Mouse (Mus musculus): ENCODE data around the gene Pitpna. TPM values are rescaled to one million over a fixed set of nuclear protein-coding genes. Genes with fewer than 3 reads are reported as not detected.

The Pitpna gene
- total RNA-seq, 2 experiments from 2014 or later: 124 to 130 TPM

GRCm38 (mm10) chr11:75562840-75563239 lies 25.1 kb upstream of the Pitpna start:
- no peak for DNase-seq
- intact Hi-C loops (cut with DNase I): no loop called here

- DNase-seq: peak; percentile 47 to 54
- intact Hi-C loops (cut with DNase I): no loop called here
These were observed 23.9 kb upstream of the Pitpna start for GRCm38 (mm10) chr11:75563851-75564548.

GRCm38 (mm10) chr11:75565849-75566248 lies 22.0 kb upstream of the Pitpna start:
- DNase-seq: peak; percentile 66 to 72
- intact Hi-C loops (cut with DNase I): no loop called here

- peak in 1 of 2 experiments; percentile 43 for DNase-seq
- intact Hi-C loops (cut with DNase I): no loop called here
These were observed 21.4 kb upstream of the Pitpna start for GRCm38 (mm10) chr11:75566276-75567196.

GRCm38 (mm10) chr11:75567346-75568114 lies 20.4 kb upstream of the Pitpna start:
- intact Hi-C loops (cut with DNase I): no loop called here

GRCm38 (mm10) chr11:75568115-75568511 lies 19.8 kb upstream of the Pitpna start:
- no peak for DNase-seq
- intact Hi-C loops (cut with DNase I): no loop called here

More at GRCm38 (mm10) chr11:75567346-75568114, 20.4 kb upstream of the Pitpna start:
- no peak for DNase-seq

- no peak for DNase-seq
- intact Hi-C loops (cut with DNase I): no loop called here
These were observed 18.9 kb upstream of the Pitpna start for GRCm38 (mm10) chr11:75568962-75569361.

- DNase-seq: no peak
- intact Hi-C loops (cut with DNase I): loop anchor here (5.0 kb wide), 1 partner anchor 118 kb away; the partner anchor contains the start of gene Wdr81
These were observed 17.3 kb upstream of the Pitpna start for GRCm38 (mm10) chr11:75570375-75571125.

GRCm38 (mm10) chr11:75571126-75571990 lies 16.5 kb upstream of the Pitpna start:
- intact Hi-C loops (cut with DNase I): loop anchor here (5.0 kb wide), 1 partner anchor 119 kb away; the partner anchor contains the start of gene Wdr81
- peak in 1 of 2 experiments; percentile 43 for DNase-seq

- intact Hi-C loops (cut with DNase I): loop anchor here (2.0 to 5.0 kb wide), 2 partner anchors 120 to 172 kb away; partner anchors contain the start of gene Wdr81
- DNase-seq: no peak
These were observed 15.6 kb upstream of the Pitpna start for GRCm38 (mm10) chr11:75572301-75572791.

- intact Hi-C loops (cut with DNase I): loop anchor here (1.0 to 5.0 kb wide), 3 partner anchors 43 to 172 kb away; partner anchors contain the start of gene Wdr81
- peak; percentile 93 to 95 for DNase-seq
These were observed 14.8 kb upstream of the Pitpna start for GRCm38 (mm10) chr11:75572854-75573650.

- intact Hi-C loops (cut with DNase I): loop anchor here (5.0 kb wide), 1 partner anchor 122 kb away; the partner anchor contains the start of gene Wdr81
These were observed 13.3 kb upstream of the Pitpna start for GRCm38 (mm10) chr11:75574378-75575123.

GRCm38 (mm10) chr11:75575560-75576123 lies 12.3 kb upstream of the Pitpna start:
- DNase-seq: no peak
- intact Hi-C loops (cut with DNase I): no loop called here

More at GRCm38 (mm10) chr11:75574378-75575123, 13.3 kb upstream of the Pitpna start:
- no peak for DNase-seq

- intact Hi-C loops (cut with DNase I): no loop called here
- no peak for DNase-seq
These were observed 9.3 kb upstream of the Pitpna start for GRCm38 (mm10) chr11:75578609-75579008.

GRCm38 (mm10) chr11:75581495-75582149 lies 6.3 kb upstream of the Pitpna start:
- no peak for DNase-seq
- intact Hi-C loops (cut with DNase I): no loop called here

GRCm38 (mm10) chr11:75583521-75583920 lies 4.4 kb upstream of the Pitpna start:
- DNase-seq: no peak
- intact Hi-C loops (cut with DNase I): no loop called here
